Mouse (Mus musculus) heart, embryonic 14.5 days (tissue): Measurements from ENCODE around the gene Ebf3. TPM values are rescaled to one million over a fixed set of nuclear protein-coding genes. Genes with fewer than 3 reads are reported as not detected.

Experiments
- ATAC-seq: fragments of 200-750 bp; cut with Nextera tagmentation; 2 replicates; pipeline ENCODE4 v1.8.0; 2017; ENCODE audit warnings: low read depth, moderate TSS enrichment; ENCODE audit not compliant: insufficient number of reproducible peaks, insufficient read depth, low FRiP score
- H3K27ac ChIP-seq, 2 experiments: fragments of 200-500 bp in 1 of 2; fragments of 300-500 bp in 1 of 2; sonication (generic) in 1 of 2; replicated peaks in 1 of 2; 2 replicates each; pipeline ENCODE4 v1.5.1; 2012 to 2014; ENCODE audit warnings: low read depth in 2 of 2, low read length in 2 of 2, control low read depth in 1 of 2, mild to moderate bottlenecking in 1 of 2, mixed read lengths in 1 of 2; ENCODE audit not compliant: control insufficient read depth in 1 of 2, insufficient read depth in 1 of 2
- H3K27me3 ChIP-seq: fragments of 300-500 bp; sonication (generic); 2 replicates; pipeline ENCODE4 v1.6.1; 2014; ENCODE audit warnings: mild to moderate bottlenecking, low read length, control low read depth; ENCODE audit not compliant: control insufficient read depth, insufficient read depth
- H3K36me3 ChIP-seq: fragments of 300-500 bp; sonication (generic); 2 replicates; pipeline ENCODE4 v1.6.1; 2014; ENCODE audit warnings: mild to moderate bottlenecking, control low read depth, low read length, mixed read lengths; ENCODE audit not compliant: control insufficient read depth, insufficient read depth
- H3K4me1 ChIP-seq, 2 experiments: fragments of 200-500 bp in 1 of 2; fragments of 300-500 bp in 1 of 2; sonication (generic) in 1 of 2; 2 replicates each; pipeline ENCODE4 v1.6.1; 2012 to 2014; ENCODE audit warnings: low read length in 2 of 2, control low read depth in 1 of 2, mixed read lengths in 1 of 2; ENCODE audit not compliant: control insufficient read depth in 2 of 2, insufficient read depth in 2 of 2
- H3K4me2 ChIP-seq: fragments of 300-500 bp; sonication (generic); 2 replicates; pipeline ENCODE4 v1.6.1; 2014; ENCODE audit warnings: mild to moderate bottlenecking, low read length
- H3K4me3 ChIP-seq, 2 experiments: fragments of 200-500 bp in 1 of 2; fragments of 300-500 bp in 1 of 2; sonication (generic) in 1 of 2; 2 replicates each; pipeline ENCODE4 v1.5.1; 2012 to 2014; ENCODE audit warnings: low read length in 2 of 2, mild to moderate bottlenecking in 2 of 2, control low read depth in 1 of 2, low read depth in 1 of 2, moderate library complexity in 1 of 2; ENCODE audit not compliant: control insufficient read depth in 1 of 2, insufficient read depth in 1 of 2
- H3K9ac ChIP-seq: fragments of 300-500 bp; sonication (generic); 2 replicates; pipeline ENCODE4 v1.6.1; 2014; ENCODE audit warnings: mild to moderate bottlenecking, low read length
- H3K9me3 ChIP-seq: fragments of 300-500 bp; sonication (generic); 2 replicates; pipeline ENCODE4 v1.6.1; 2016; ENCODE audit warnings: low read length, control low read depth; ENCODE audit not compliant: control insufficient read depth
- WGBS: fragments of 180-500 bp; shearing (Covaris S2); extraction: QIAGEN DNeasy Blood & Tissue Kit; methylation state at CpG from one replicate; pipeline ENCODE4 v1.1.7; 2014; 5-methylcytosine and 5-hydroxymethylcytosine counted together
- polyA plus RNA-seq: library from polyadenylated mRNA; unstranded; fragments of >200 nt; fragmentation: Nextera tagmentation; extraction: Ambion mirVana; gene quantifications from 2 replicates; pipeline ENCODE4 v1.2.1, GENCODE M21; 2014

The Ebf3 gene
- polyA plus RNA-seq, 1 experiment from 2014 or later, result 2.3 TPM

- WGBS, result 52% methylated on average over 10 of the region's 10 CpGs
- H3K4me2 ChIP-seq, result peak overlapping the region; percentile 8; the same call in 1 of the 2 replicates
- H3K9ac ChIP-seq, result no peak overlapping the region; the same call in 1 of the 2 replicates
- no peaks in the 10 kb centered on the region for H3K9me3 ChIP-seq
- H3K36me3 ChIP-seq, result no peaks in the 10 kb centered on the region
- ATAC-seq, result no peak
- H3K4me1 ChIP-seq, result peaks cover 6 to 13% of the 10 kb centered on the region in 2 experiments; a peak in 2 of 4 replicates
- H3K4me3 ChIP-seq, result no peak overlapping the region
- H3K27ac ChIP-seq, result 0 out of 4 replicates have a peak overlapping the region, but pooled peaks of 1 of the 2 experiments have one; percentile 14
- H3K27me3 ChIP-seq, result peaks cover 64% of the 10 kb centered on the region
Observed at GRCm38 (mm10) chr7:137303776-137304171, 10.5 kb downstream of the Ebf3 start.

GRCm38 (mm10) chr7:137302961-137303775, 11.1 kb downstream of the Ebf3 start:
- Histone ChIP-seq H3K4me1 (peaks cover 6 to 13% of the 10 kb centered on the region in 2 experiments; a peak in 2 of 4 replicates), H3K27me3 (peaks cover 58% of the 10 kb centered on the region), H3K27ac (no peak overlapping the region), H3K4me2 (peak overlapping the region; percentile 8; the same call in 1 of the 2 replicates), H3K9ac (no peak overlapping the region; the same call in 1 of the 2 replicates), H3K36me3 (no peaks in the 10 kb centered on the region), H3K4me3 (no peak overlapping the region), H3K9me3 (no peaks in the 10 kb centered on the region)
- WGBS, result 56% methylated on average over 10 of the region's 10 CpGs
- no peak for ATAC-seq

DNA sequence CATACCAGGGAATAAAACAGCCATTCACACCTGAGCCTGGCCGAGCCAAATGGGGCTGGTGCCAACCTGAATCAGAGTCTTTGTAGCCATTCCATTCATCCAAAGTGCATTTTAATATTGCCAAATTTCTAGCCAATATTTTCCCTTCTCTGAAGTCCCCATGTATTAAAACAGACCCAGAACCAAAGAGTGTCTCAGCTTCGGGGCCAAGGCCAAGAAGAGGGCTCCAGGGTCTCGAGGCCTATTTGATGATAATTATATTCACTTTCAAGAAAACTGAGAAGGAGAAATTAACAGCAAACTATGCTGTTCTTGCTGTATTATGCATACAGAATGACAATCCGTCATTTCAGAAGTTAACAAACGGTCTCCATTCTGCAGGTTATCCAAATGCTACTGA, 12.1 kb downstream of the Ebf3 start:
- 85% methylated on average over 5 of the region's 5 CpGs for WGBS
- Histone ChIP-seq H3K9me3 (no peaks in the 10 kb centered on the region), H3K4me2 (no peak overlapping the region), H3K4me1 (peaks cover 6 to 13% of the 10 kb centered on the region in 2 experiments; a peak in 2 of 4 replicates), H3K27me3 (peaks cover 50% of the 10 kb centered on the region), H3K9ac (no peak overlapping the region), H3K36me3 (no peaks in the 10 kb centered on the region), H3K4me3 (no peak overlapping the region), H3K27ac (no peak overlapping the region)
- ATAC-seq, result no peak

DNA sequence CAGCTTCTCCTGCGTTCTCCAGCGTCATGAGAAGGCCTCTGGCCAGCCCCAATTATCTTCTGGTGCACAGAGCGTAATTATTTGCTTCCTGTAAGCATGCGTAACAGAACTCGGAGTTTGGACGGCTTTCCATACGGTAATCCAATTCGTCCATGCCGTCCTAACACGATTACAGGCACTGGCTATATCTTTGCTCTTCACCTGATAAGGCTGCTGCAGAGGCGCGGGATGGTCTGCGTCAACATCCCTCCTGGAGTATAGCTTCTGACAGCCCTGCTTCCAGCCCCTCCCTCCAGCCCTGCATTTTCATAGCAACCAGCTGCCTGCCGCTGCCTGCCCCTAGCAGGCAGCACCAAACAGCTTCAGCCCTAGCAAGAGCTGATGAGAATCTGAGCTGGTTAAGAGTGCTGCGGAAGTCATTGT, 12.9 kb downstream of the Ebf3 start:
- WGBS, result 2% methylated on average over 15 of the region's 15 CpGs
- H3K27ac ChIP-seq, result no peak overlapping the region
- ATAC-seq, result peak; percentile 39; the same call in 1 of the 2 replicates

DNA sequence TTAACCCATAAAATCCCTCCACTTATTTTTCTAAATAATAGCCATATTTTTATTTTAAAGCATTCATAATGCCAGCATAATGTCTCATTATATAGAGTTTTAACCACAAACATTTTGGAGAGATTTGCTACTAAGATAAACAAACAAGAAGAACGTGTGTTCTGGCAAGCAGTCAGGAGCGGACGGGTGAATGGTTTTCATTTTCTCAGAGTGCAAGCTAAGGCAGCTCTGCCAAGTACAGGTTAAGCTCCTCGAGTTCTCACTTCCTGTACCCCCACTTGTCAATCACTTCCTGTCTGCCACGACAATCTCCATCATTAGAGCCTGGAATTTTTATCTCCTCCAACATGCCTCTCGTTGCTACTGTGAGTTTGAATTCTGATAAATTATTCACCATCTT, 13.4 kb downstream of the Ebf3 start:
- ATAC-seq, result no peak
- Histone ChIP-seq H3K9me3 (no peaks in the 10 kb centered on the region), H3K36me3 (no peaks in the 10 kb centered on the region), H3K4me1 (peaks cover 6 to 13% of the 10 kb centered on the region in 2 experiments; a peak in 2 of 4 replicates), H3K27ac (no peak overlapping the region), H3K4me3 (no peak overlapping the region), H3K27me3 (peaks cover 37% of the 10 kb centered on the region), H3K4me2 (peak overlapping the region; percentile 53), H3K9ac (no peak overlapping the region)
- 25% methylated on average over 6 of the region's 6 CpGs for WGBS

More for the DNA sequence above, 12.9 kb downstream of the Ebf3 start:
- Histone ChIP-seq H3K9ac (no peak overlapping the region; the same call in 1 of the 2 replicates), H3K4me1 (peaks cover 6 to 13% of the 10 kb centered on the region in 2 experiments; a peak in 2 of 4 replicates), H3K9me3 (no peaks in the 10 kb centered on the region), H3K36me3 (no peaks in the 10 kb centered on the region), H3K27me3 (peaks cover 42% of the 10 kb centered on the region), H3K4me3 (0 out of 4 replicates have a peak overlapping the region, but pooled peaks of 1 of the 2 experiments have one; percentile 8), H3K4me2 (peak overlapping the region; percentile 53)

- Histone ChIP-seq H3K9ac (no peak overlapping the region), H3K36me3 (no peaks in the 10 kb centered on the region), H3K4me3 (no peak overlapping the region), H3K4me1 (peaks cover 6 to 13% of the 10 kb centered on the region in 2 experiments; a peak in 2 of 4 replicates), H3K27ac (no peak overlapping the region), H3K4me2 (no peak overlapping the region), H3K9me3 (no peaks in the 10 kb centered on the region), H3K27me3 (peaks cover 30% of the 10 kb centered on the region)
- 40% methylated on average over 11 of the region's 11 CpGs for WGBS
- ATAC-seq, result no peak
Observed at GRCm38 (mm10) chr7:137300169-137300568, 14.1 kb downstream of the Ebf3 start.

DNA sequence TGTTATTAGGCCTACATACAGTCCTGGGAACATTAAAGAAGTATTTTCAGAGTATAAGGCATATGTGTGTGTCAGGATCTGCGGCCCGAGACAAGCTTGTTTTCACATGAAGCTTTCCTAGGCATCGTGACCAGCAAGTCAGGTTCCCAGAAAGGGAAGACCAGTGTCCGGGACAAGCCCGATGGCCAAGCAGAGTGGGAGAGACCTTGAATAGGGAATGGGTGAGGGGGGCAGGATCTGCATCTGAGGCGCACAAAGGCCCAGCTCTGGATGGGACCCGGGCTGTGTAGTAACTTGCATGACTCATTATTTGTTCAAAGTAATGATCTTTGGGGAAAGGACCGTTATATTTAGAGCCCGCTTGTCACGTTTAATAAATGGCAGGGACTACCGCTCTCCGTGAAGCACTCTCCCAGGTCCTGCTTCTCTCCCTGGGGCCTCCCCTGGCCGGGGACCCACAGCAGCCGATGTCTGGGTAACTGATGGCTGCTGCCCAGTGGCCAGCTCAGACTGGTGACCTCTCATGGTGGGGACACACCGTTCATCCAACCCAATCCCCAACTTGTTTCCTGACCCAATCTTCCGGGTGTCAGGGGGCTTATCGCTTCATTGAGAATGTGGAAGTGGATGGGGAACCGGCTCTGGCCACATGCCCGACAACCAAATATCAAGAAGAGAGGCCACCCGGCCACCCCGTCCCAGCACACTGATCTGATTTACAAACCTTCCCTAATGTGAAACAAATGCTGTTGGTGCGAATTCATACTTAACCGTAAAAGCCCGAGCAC, 16.5 kb downstream of the Ebf3 start:
- H3K4me2 ChIP-seq, result no peak overlapping the region
- 77% methylated on average over 24 of the region's 24 CpGs for WGBS
- ATAC-seq, result no peak
- no peaks in the 10 kb centered on the region for H3K9me3 ChIP-seq
- 0 out of 2 replicates have a peak, but pooled peaks cover 19% of the 10 kb centered on the region for H3K27me3 ChIP-seq
- no peak overlapping the region for H3K9ac ChIP-seq
- H3K4me1 ChIP-seq, result peaks cover 3 to 9% of the 10 kb centered on the region in 2 experiments; a peak in 1 of 4 replicates
- H3K27ac ChIP-seq, result no peak overlapping the region
- no peak overlapping the region for H3K4me3 ChIP-seq
- no peaks in the 10 kb centered on the region for H3K36me3 ChIP-seq
